Mouse (Mus musculus): ENCODE measurements around the gene AL732309.1. TPM values are rescaled to one million over a fixed set of nuclear protein-coding genes. Genes with fewer than 3 reads are reported as not detected.
A peak's percentile ranks its signal among the peaks of the same experiment; 100 is the strongest.

The AL732309.1 gene
- total and polyA plus RNA-seq, 3 experiments: 0.68 to 4.7 (median 1.8) TPM

DNA sequence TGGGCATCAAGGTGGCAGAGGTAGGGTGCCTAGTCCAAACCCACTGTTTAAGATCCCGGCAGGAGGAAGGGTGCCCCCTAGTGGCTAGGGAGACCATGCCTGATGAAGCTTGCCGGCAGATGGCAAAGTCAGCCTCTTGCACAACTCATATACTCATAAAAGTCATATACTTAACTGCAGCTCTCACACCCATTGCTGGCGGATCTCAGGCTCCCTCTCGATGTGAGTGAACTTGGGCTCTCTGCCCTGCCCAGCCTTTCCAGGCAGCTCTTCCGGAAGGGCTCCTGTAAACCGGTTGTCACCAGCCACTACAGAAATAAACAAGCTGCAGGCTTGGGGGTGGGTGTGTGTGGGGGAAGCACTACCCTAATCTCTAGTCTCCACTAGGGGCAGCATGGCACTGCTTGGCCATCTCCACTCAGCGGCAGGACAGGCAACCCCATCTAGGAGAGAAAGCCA is 18.2 kb downstream of the AL732309.1 start:
- H3K27me3 ChIP-seq (ENCODE audit: control insufficient read depth, insufficient read depth, low read length): no peaks in the 10 kb centered on the region
- peaks cover 4% of the 10 kb centered on the region for H3K4me1 ChIP-seq (ENCODE audit: control insufficient read depth, insufficient read depth, low read length)
- no peak for TF ChIP-seq POLR2A (IDR thresholded peaks at IDR 0.05; ENCODE audit: insufficient read depth, low read depth, low read length)
- peak; percentile 83 for TF ChIP-seq CTCF (IDR thresholded peaks at IDR 0.05)
- TF ChIP-seq EP300 (IDR thresholded peaks at IDR 0.05; ENCODE audit: insufficient read depth, low read depth, low read length): peak; percentile 63; the same call in 1 of the 2 replicates
- WGBS: under 1% methylated on average over 7 of the region's 7 CpGs
- intact Hi-C loops (cut with DNase I): loop anchor here (1.0 to 5.0 kb wide), 3 partner anchors 26 to 44 kb away; partner anchors contain the start of genes Anapc2, Ssna1 and Tmem203
- DNase-seq: peak; percentile 84 to 90
- no peaks in the 10 kb centered on the region for H3K79me2 ChIP-seq (replicated peaks; ENCODE audit: control insufficient read depth, insufficient read depth, low read length)
- no peak overlapping the region; the same call in 1 of the 2 replicates for H3K9ac ChIP-seq (ENCODE audit: low read depth, low read length)
- peak overlapping the region; percentile 85 for H3K27ac ChIP-seq
- no peaks in the 10 kb centered on the region; the same call in 1 of the 2 replicates for H3K36me3 ChIP-seq (ENCODE audit: control insufficient read depth, insufficient read depth, low read length)
- peak overlapping the region; percentile 36; the same call in 1 of the 2 replicates for H3K4me3 ChIP-seq

DNA sequence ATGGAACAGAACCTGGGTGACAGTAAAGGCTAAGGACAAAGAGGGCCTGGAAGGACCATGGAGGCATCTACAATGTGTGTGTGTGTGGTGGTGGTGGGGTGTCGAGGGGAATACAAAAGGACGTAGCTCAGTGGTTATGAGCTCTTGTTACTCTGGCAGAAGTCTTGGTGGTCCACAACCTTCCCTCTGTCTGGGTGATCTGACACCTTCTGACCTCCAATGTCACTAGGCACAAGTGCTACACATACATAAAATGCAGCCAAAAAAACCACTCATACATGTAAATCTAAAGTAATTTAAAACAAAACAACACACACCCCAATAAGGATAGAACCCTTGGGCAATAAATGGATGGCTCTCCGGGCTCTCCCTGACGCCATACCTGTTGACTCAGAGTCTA is 19.3 kb downstream of the AL732309.1 start:
- TF ChIP-seq POLR2A (IDR thresholded peaks at IDR 0.05; ENCODE audit: insufficient read depth, low read depth, low read length) (no peak), CTCF (IDR thresholded peaks at IDR 0.05) (no peak), EP300 (IDR thresholded peaks at IDR 0.05; ENCODE audit: insufficient read depth, low read depth, low read length) (no peak)
- Histone ChIP-seq H3K9ac (ENCODE audit: low read depth, low read length) (no peak overlapping the region), H3K36me3 (ENCODE audit: control insufficient read depth, insufficient read depth, low read length) (peaks cover 3% of the 10 kb centered on the region; the same call in 1 of the 2 replicates), H3K4me1 (ENCODE audit: control insufficient read depth, insufficient read depth, low read length) (peaks cover 5% of the 10 kb centered on the region), H3K27me3 (ENCODE audit: control insufficient read depth, insufficient read depth, low read length) (no peaks in the 10 kb centered on the region), H3K27ac (no peak overlapping the region), H3K4me3 (no peak overlapping the region), H3K79me2 (replicated peaks; ENCODE audit: control insufficient read depth, insufficient read depth, low read length) (no peaks in the 10 kb centered on the region)
- intact Hi-C loops (cut with DNase I): loop anchor here (5.0 kb wide), 1 partner anchor 45 kb away; the partner anchor contains the start of genes Anapc2 and Ssna1
- 95% methylated on average over 4 of the region's 4 CpGs for WGBS
- no peak for DNase-seq

DNA sequence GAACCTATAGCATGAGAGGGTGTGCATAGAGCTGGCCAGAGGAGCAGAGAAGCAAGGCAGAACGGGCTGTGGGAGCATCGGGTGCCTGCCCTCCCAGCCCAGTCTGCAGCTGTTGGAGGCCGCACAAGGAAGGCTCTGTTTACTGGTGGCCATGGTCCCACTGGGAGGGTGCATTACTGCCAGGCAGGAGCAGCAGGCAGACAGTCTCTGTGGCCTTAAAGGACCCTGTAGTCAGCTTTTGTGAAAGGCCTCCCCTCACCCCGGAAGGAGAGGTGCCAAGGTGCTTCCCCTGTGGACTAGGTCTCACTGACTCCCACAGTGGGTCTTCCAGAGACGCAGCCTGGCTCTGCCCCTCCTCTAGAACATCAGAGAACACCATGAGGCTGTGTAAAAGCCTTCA is 19.8 kb downstream of the AL732309.1 start:
- no peaks in the 10 kb centered on the region for H3K27me3 ChIP-seq (ENCODE audit: control insufficient read depth, insufficient read depth, low read length)
- peaks cover 3% of the 10 kb centered on the region; the same call in 1 of the 2 replicates for H3K36me3 ChIP-seq (ENCODE audit: control insufficient read depth, insufficient read depth, low read length)
- 77% methylated on average over 5 of the region's 5 CpGs for WGBS
- H3K4me3 ChIP-seq: no peak overlapping the region
- TF ChIP-seq CTCF (IDR thresholded peaks at IDR 0.05) (no peak), POLR2A (IDR thresholded peaks at IDR 0.05; ENCODE audit: insufficient read depth, low read depth, low read length) (no peak), EP300 (IDR thresholded peaks at IDR 0.05; ENCODE audit: insufficient read depth, low read depth, low read length) (no peak)
- no peak for DNase-seq
- no peak overlapping the region for H3K27ac ChIP-seq
- H3K4me1 ChIP-seq (ENCODE audit: control insufficient read depth, insufficient read depth, low read length): peaks cover 5% of the 10 kb centered on the region
- intact Hi-C loops (cut with DNase I): loop anchor here (5.0 kb wide), 1 partner anchor 45 kb away; the partner anchor contains the start of genes Anapc2 and Ssna1
- H3K79me2 ChIP-seq (replicated peaks; ENCODE audit: control insufficient read depth, insufficient read depth, low read length): no peaks in the 10 kb centered on the region
- H3K9ac ChIP-seq (ENCODE audit: low read depth, low read length): no peak overlapping the region

DNA sequence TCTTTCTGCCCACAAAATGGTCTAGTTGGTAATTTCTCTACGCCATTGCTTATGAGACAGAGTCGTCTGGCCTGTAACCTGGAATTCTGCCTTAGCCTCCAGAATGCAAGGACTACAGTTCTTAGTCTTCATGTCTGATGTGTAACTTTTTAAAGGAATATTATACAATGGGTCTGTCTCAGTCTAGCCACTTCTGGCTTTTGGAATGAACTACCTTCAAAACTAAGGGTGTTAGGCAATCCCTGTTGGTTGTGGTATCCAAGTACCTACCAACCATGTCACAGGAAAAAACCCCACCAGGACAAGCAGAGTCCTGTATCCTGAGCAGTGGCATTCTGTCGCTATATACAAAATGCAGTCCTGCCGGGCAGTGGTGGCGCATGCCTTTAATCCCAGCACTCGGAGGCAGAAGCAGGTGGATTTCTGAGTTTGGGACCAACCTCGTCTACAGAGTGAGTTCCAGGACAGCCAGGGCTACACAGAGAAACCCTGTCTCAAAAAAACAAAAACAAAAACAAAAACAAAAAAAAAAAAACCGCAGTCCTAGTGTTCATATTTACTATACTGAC is 20.8 kb downstream of the AL732309.1 start:
- Histone ChIP-seq H3K27me3 (ENCODE audit: control insufficient read depth, insufficient read depth, low read length) (no peaks in the 10 kb centered on the region), H3K36me3 (ENCODE audit: control insufficient read depth, insufficient read depth, low read length) (peaks cover 3% of the 10 kb centered on the region; the same call in 1 of the 2 replicates), H3K9ac (ENCODE audit: low read depth, low read length) (no peak overlapping the region), H3K27ac (peak overlapping the region; percentile 95), H3K4me3 (peak overlapping the region; percentile 58; the same call in 1 of the 2 replicates), H3K4me1 (ENCODE audit: control insufficient read depth, insufficient read depth, low read length) (peaks cover 5% of the 10 kb centered on the region), H3K79me2 (replicated peaks; ENCODE audit: control insufficient read depth, insufficient read depth, low read length) (no peaks in the 10 kb centered on the region)
- intact Hi-C loops (cut with DNase I): loop anchor here (1.0 to 5.0 kb wide), 2 partner anchors 30 to 46 kb away; partner anchors contain the start of genes Anapc2, Ssna1 and Tor4a
- DNase-seq: no peak
- TF ChIP-seq CTCF (IDR thresholded peaks at IDR 0.05) (no peak), EP300 (IDR thresholded peaks at IDR 0.05; ENCODE audit: insufficient read depth, low read depth, low read length) (no peak), POLR2A (IDR thresholded peaks at IDR 0.05; ENCODE audit: insufficient read depth, low read depth, low read length) (no peak)
- 80% methylated on average over 8 of the region's 8 CpGs for WGBS

DNA sequence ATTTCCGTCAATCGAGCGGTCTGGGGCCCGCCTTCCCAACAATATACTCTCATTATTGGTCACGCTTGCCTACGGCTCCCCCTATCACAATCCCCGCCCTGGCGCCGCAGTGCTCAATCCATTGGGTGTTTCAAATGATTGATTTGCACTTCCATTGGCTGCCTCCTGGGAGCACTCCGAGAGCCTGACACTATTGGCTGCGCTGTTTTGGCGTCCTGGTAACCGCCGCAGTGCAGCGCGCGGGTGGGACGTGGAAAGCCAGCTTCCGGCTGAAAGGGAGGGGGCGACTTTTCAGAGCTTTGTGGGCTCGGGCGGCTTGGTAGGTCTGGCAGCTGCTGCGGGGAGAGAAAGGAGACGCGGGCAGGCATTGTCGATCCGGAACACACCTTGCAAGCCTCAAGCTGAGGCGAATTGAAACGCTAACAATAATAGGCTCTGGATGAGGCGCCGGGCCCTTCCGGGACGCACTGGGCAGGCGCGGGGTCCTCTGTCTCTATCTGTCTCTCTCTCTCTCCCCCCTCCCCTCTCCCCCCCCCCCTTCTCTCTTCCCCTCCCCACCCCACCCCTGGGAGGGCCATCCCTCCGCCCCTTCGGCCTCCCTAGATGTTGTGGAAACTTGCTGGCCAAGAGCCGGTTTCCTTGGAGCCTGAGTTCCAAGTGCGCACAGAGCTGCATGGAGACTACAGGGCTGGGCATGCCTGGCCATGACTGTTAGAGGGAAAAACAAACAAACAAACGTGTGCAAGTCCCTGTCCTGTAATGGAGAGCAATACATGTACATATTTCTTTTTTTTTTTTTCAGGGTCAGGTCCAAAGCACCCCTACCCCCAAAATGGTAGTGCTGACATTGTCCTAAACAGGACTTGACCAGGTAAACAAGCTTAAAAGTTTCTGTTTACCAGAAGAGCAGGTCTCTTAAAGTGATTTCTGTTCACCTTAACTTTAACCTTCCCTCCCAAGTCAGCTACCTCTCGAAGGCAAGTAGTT is 21.6 kb downstream of the AL732309.1 start:
- peak; percentile 93 to 99 for DNase-seq
- H3K36me3 ChIP-seq (ENCODE audit: control insufficient read depth, insufficient read depth, low read length): peaks cover 3% of the 10 kb centered on the region; the same call in 1 of the 2 replicates
- no peaks in the 10 kb centered on the region for H3K27me3 ChIP-seq (ENCODE audit: control insufficient read depth, insufficient read depth, low read length)
- intact Hi-C loops (cut with DNase I): loop anchor here (1.0 to 5.0 kb wide), 3 partner anchors 14 to 47 kb away; partner anchors contain the start of genes Anapc2, Nelfb, Ssna1 and Tor4a
- H3K9ac ChIP-seq (ENCODE audit: low read depth, low read length): peak overlapping the region; percentile 74
- H3K79me2 ChIP-seq (replicated peaks; ENCODE audit: control insufficient read depth, insufficient read depth, low read length): no peaks in the 10 kb centered on the region
- H3K27ac ChIP-seq: peak overlapping the region; percentile 95
- H3K4me1 ChIP-seq (ENCODE audit: control insufficient read depth, insufficient read depth, low read length): peaks cover 5% of the 10 kb centered on the region
- TF ChIP-seq EP300 (IDR thresholded peaks at IDR 0.05; ENCODE audit: insufficient read depth, low read depth, low read length) (0 out of 2 replicates have a peak, but pooled peaks have one; percentile 33), POLR2A (IDR thresholded peaks at IDR 0.05; ENCODE audit: insufficient read depth, low read depth, low read length) (peak; percentile 60; the same call in 1 of the 2 replicates), CTCF (IDR thresholded peaks at IDR 0.05) (peak; percentile 6; the same call in 1 of the 2 replicates)
- 2% methylated on average over 41 of the region's 41 CpGs for WGBS
- H3K4me3 ChIP-seq: peak overlapping the region; percentile 58

Measured in heart, adult 2 months (tissue).